Mouse (Mus musculus): Measurements from ENCODE around the gene Il20.

DNA sequence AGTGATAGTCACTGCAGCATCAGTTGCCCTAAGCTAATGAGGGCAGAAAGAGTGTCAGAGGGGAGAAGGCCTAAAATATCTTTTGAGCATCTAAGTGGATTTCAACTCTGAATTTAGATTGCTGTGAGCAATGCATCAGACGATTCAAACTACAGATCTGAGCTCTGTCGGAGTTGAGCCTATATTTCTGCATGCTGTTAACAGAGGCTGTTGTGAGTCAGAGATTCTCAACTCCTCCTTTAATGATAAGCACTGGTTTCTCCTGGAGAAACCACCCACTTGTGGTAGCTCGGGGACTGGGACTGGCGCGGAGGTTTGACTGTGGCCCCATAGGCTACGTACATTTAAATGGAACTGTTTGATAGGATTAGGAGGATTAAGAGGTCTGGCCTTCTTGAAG is 16.8 kb downstream of the Il20 start:
- TF ChIP-seq CTCF (IDR thresholded peaks at IDR 0.05; ENCODE audit: low read depth) (no peak), EP300 (IDR thresholded peaks at IDR 0.05; ENCODE audit: low read depth) (no peak)

Measured in liver, embryonic 14.5 days (tissue).